Mouse (Mus musculus) left cerebral cortex, adult 9 months (tissue): ENCODE measurements around the gene AC109138.7.
A peak's percentile ranks its signal among the peaks of the same experiment; 100 is the strongest.

Experiments
- DNase-seq, 2 experiments: peaks; one replicate each; pipeline ENCODE4 v3.0.0; 2022; ENCODE audit warnings: low spot score in 2 of 2

AC109138.7 gene

DNA sequence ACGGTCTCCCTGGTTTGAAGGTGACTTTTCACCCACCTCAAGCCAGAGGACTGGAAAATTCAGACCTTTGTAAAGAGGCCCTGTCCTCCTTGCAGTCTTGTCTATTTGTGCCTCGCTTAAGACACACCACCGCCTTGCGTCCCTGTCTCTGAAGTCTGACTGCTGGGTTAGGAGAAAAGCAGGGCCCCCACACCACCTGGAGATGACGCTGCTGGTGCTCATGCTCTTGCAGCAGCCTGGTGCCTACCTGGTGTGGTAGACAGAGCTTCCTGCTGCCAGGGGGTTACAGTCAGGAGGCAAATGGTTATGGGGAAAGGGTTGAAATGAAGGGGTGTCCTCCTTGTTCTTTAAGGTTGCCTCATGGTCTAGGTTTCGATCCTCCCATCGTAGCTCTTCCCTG lies 40.1 kb downstream of the AC109138.7 start:
- no peak for DNase-seq

DNA sequence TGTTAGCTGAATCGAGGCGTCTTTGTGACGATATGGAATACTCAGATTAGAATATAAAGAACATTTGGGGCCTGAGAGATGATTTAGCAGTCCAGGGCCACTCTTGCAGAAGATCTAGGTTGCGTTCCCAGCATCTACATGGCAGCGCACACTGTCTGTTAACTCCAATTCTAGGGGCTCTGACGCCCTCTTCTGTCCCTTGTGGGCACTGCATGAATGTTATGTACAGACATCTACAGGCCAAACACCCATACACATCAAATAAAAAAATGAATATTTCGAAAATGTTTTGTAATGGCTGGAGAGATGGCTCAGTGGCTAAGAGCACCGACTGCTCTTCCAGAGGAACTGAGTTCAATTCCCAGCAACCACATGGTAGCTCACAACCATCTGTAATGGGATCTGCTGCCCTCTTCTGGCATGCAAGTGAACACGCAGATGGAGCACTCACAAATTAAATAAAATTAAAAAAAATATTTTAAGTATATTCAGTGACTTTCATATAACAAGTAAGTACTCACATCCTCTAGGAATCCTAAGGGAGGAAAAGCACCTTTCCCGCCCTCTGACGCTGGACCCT lies 41.5 kb downstream of the AC109138.7 start:
- no peak for DNase-seq

DNA sequence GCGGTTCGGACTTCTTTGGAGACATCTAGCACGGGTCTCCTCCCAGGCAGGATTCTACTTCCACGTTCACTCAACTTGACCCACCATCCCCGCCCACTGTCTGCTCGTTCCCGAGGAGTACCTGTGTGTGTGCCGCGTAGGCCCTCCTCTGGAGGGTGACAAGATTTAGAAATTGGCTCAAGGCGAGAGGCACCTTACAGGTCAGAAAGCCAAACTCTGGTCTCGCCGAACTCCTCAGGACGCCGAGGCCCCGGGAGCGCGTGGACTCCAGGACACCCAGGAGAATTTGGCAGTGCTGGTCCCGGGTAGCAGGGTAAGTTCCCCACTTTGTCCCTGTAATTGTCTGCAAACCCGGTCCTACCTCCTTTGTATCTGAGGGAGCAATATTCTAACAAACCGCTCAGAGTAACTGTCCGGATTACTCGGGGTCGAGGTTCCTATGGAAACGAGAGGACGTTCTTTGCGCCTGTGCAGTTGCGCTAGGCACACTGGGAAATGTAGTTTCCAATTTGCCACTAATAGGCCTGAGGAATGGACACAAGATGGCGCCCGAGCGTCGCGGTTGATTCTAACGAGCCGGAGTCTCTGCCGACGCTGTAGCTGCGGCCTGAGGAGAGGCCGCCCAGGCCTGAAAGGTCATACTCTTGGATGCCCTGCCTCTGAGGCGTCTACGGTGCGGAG lies 43.2 kb downstream of the AC109138.7 start:
- peak; percentile 84 to 96 for DNase-seq

DNA sequence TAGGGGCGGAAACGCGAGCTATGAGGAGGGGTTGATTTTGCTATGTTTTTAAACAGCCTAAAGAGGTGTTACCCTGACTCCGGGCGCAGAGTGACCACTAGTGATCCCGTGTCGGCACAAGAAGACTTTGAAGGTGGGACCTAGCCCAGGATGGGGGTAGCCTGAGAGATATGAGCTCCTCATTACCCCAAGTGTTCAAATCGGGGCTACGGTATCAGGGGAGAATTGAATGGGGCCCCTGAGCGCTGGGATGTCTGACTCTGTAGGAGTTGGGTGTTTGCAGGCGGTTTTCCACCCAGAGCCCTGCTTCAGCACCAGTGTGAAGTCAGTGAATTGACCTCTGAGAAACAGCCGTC lies 43.7 kb downstream of the AC109138.7 start:
- no peak for DNase-seq

DNA sequence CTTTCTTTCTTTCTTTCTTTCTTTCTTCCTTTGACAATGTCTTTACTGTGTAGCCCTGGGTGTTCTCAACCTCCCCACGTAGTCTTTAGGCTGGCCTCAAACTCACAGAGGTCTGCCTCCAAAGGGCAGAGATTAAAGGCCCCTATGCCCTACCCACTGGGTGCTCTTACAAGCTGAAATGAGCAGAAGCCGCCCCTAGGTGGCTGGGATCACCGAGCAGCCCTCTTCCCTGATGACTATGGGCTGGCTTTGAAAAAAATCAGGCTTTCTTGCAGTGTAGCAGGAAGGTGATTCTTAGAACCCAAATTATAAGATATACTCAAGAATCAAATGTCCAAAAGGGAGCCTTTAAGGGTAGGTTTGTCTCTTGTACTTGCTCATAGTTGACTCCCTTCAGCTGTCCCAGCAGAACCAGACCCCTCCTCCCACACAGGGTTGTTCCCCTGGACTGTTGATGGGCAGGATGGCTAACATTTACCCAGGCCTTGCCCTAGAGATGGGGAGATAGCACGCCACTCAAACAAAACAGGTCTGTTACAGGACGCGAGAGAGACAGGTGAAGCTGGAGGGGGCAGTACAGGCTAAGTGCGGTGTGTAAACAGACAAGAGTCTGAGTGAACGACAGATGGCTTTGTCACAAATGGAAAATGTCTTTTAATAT lies 47.0 kb downstream of the AC109138.7 start:
- DNase-seq = no peak

DNA sequence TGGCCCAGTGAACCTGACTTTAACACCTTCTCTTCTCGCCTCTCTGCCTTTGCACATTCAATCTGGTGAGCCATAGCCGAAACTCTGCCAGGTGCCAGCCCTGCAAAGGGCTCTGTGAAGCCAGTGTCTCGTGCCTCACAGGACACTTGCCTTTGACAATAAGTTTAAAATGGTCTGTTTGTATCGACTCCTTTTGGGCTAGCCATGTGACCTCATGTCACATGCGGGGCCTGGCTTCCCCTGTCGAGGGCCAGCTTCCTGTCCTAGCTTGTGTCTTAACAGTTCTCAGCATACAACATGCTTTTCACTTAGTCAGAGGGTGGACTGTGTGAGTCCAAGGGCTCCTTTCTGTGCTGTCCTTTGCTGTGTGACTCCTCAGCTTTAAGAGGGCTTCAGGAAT lies 48.6 kb downstream of the AC109138.7 start:
- DNase-seq = no peak

DNA sequence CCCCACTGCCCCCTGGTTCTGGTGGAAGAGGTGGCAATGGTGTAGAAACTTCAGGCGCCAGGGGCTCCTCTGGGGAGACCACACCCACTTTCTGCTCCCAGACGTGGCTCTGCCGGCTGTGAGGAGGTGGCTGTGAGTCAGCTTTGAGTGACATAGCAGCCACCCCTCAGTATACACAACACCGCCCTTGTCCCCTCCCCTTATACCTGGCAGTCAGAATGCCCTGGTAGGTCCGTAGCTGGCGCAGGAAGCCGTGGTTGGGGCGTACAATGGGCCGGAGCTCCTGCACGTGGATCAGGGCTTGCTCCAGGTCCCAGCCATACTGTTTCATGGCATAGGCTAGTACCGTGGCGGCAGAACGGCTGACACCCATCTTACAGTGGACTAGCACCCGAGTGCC lies 49.5 kb downstream of the AC109138.7 start:
- DNase-seq = no peak

DNA sequence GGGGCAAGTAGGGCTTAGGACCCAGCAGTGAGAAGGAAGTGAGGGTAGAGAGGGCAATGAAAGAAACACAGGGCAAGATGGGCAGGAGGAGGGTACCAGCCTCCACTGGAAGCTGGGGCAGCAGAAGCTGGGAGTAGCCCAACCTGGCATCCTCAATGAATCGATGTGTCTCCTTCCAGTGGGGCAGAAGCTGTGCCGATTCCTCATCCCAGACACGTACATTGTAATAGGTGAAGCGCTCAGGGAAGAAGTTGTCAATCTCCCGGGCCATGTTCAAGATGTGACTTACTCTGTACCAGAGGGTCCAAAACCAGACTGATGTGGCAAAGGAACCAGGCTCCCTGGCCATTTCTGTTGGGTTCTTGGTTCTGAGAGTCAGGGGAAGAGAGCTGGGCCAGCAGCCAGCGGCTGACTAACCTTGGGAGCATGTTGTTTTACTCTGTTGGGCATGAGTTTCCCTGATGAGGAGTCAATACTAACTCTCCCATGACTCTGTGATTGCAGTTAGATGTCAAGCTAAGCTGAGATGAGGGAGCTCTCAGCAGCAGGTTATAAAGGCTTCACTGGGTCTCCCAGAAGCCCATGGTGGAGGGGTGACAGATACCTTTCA lies 50.1 kb downstream of the AC109138.7 start:
- no peak for DNase-seq

DNA sequence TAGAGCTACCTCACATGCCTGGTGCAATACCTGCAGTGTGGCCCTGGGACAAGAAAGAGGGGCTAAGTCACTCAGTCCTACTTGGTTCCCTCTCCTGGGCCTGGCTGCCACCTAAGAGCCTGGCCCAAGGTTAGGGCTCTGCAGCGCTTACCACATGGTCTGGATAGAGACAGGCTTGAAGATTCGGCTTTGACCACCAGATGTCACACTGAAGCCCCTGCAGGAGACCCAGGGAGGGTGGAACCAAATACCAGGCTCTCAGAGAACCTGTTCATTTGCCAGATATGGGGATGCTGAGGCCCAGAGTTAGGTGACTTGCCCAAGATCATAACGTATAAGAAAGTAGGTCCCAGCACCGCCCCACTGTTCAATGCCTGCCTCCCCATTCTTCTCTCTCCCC lies 51.8 kb downstream of the AC109138.7 start:
- no peak for DNase-seq

DNA sequence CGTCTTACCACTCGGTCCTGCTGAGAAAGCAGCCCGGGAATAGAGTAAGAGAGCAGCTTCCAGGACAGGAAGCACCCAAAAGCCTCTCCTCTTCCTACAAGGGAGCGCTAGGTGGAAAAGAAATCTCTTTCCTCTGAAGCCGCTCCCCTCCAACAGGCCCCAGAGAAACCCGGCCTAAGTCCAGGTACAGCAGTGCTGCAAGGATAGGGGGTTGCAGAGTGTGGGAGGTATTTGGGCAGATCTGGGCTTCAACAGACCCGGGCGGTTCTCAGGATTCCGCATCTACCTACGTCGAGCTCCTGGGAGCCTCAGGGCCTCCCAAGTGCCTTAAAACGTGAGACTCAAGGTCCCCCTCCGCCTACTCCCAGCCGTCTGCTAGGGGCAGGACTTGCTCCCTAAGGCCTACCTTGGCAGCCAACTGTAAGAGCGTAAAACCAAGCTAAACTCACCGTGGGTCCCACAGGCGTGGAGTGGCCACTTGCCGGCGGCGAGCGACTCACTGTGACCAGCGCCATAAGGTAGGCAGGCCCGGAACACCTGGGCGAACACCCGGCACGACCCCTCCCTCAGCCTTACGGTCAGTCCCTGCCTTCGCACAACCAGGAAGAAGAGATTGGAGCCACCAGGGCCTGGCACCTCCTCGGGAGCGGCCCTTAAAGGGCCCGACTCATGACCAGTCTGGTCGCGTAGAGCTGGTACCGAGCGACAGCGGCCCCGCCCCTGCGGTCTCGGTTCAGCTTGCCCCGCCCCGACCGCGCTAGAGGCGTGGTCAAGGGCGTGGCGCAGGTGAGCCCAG lies 54.6 kb downstream of the AC109138.7 start, which contains the start of gene Ssh3:
Gene Ssh3, minus strand, starts transcription at position 615 of the 796 bp plus-strand sequence.
- DNase-seq = peak in 1 of 2 experiments; percentile 76

DNA sequence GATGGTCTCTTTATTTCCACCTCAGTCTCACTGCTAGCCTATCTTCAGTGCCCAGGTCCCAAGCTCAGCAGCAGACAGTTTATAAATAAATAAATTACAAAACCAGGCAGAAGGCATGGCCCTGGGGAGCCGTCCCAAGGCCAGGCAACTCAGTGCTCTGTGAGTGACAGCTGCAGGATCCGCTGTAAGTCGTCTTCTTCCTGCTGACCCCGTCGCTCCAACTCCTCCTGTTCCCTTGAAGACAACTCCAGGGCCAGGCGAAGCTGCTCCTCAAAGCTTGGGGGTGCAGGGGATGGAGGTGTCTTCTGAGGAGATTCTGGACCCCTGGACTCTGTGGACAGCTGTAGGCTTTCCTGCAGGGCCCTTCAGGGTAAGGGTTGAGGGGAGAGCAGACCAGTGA lies 56.0 kb downstream of the AC109138.7 start:
- no peak for DNase-seq

DNA sequence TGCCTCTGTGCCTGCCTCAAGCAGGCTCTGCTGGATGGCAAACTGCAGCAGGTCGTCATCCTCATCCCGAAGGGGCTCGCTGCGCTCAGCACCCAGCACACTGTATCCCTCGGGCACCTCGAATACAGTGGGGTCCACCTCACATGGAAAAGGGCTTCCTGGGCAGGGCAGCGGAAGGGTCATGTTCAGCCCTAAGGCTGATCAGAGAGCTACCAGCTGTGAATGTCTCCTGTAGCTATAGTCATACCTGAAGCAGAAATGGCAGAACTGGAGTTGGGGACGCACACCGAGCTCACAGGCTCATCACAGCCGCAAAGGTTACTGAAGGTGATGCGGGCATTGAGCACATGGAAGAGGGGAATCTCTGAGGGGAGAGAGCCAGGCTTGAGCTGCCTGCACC lies 56.8 kb downstream of the AC109138.7 start:
- no peak for DNase-seq

DNA sequence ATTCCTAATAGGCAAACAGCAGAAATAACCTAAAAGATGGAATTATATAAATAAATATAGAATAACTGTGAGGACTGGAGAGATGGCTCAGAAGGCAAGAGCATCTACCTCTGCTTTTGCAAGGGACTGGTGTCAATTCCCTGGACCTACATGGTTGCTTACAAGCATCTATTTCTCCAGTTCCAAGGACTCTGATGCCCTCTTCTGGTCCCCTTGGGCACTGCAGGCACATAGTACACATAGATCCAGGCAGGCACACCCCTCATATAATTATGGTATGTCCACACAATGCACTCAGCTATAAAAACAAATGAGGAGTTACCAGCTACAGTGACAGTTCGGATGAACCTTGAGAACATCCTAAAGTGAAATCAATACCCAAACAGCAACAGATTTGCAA lies 65.3 kb downstream of the AC109138.7 start:
- no peak for DNase-seq

DNA sequence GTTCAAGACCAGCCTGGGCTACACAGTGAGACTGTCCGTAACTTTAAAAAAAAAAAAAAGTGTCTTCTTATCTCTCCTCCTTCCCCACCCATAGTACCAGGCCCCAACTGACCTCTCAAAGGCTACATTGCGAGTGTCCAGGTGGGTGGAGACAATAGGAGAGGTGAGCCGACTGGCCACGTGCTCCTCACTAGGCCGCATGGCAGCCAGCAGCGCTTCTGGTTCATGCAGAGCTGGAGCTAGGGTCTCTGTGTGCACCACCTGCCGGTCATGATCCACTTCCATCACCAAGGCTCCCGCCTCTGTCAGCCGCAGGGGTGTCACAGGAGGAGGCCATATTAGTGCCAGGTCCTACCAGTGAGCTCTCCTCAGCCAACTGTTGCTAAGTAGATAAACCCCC lies 66.3 kb downstream of the AC109138.7 start:
- no peak for DNase-seq
